Mouse (Mus musculus): ENCODE measurements around the gene Grik5. TPM values are rescaled to one million over a fixed set of nuclear protein-coding genes. Genes with fewer than 3 reads are reported as not detected.

Gene Grik5
- polyA plus RNA-seq, 1 experiment from 2014 or later, result 4.1 TPM

DNA sequence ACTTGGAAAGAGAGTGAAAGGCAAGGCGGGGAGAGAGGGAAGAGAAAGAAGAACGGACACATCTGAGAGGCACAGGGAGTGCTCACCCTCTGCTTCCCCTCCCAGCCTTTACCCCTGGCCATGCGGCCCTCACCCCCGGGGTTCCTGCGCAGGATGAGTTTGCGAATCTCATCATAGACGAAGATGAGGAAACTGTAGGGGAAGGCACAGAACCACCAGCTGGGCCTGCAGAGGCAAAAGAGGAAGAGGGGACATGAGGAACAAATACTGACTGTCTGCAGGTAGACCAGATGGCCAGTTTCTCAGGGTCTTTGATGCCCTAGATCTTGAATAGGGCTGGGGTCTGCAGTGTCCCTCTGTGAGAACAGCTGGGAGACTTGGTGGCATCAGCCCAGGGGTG, 93.4 kb downstream of the Grik5 start:
- H3K9ac ChIP-seq, result no peak overlapping the region
- 77% methylated on average over 7 of the region's 7 CpGs for WGBS
- ATAC-seq (ENCODE audit: extremely low read depth, insufficient number of reproducible peaks, low FRiP score, low TSS enrichment), result no peak
- H3K4me2 ChIP-seq, result no peak overlapping the region
- no peaks in the 10 kb centered on the region for H3K4me1 ChIP-seq
- H3K36me3 ChIP-seq, result no peaks in the 10 kb centered on the region
- H3K27ac ChIP-seq (replicated peaks), result no peak overlapping the region
- H3K4me3 ChIP-seq, result no peak overlapping the region
- 0 out of 2 replicates have a peak, but pooled peaks cover 13% of the 10 kb centered on the region for H3K27me3 ChIP-seq (replicated peaks)
- no peaks in the 10 kb centered on the region for H3K9me3 ChIP-seq

- no peak overlapping the region for H3K4me3 ChIP-seq
- 25% methylated on average over 9 of the region's 9 CpGs for WGBS
- 0 out of 2 replicates have a peak, but pooled peaks cover 10% of the 10 kb centered on the region for H3K27me3 ChIP-seq (replicated peaks)
- no peaks in the 10 kb centered on the region for H3K9me3 ChIP-seq
- H3K9ac ChIP-seq, result no peak overlapping the region
- H3K4me1 ChIP-seq, result peaks cover 10% of the 10 kb centered on the region
- H3K27ac ChIP-seq (replicated peaks), result no peak overlapping the region
- H3K4me2 ChIP-seq, result no peak overlapping the region
- peaks cover 5% of the 10 kb centered on the region for H3K36me3 ChIP-seq
- no peak for ATAC-seq (ENCODE audit: extremely low read depth, insufficient number of reproducible peaks, low FRiP score, low TSS enrichment)
Observed at GRCm38 (mm10) chr7:24974893-24975595, 97.1 kb downstream of the Grik5 start.

GRCm38 (mm10) chr7:24973902-24974301, 98.2 kb downstream of the Grik5 start:
- no peak overlapping the region for H3K9ac ChIP-seq
- H3K36me3 ChIP-seq, result peaks cover 14% of the 10 kb centered on the region
- 0 out of 2 replicates have a peak, but pooled peaks cover 4% of the 10 kb centered on the region for H3K27me3 ChIP-seq (replicated peaks)
- no peak overlapping the region for H3K4me3 ChIP-seq
- no peak overlapping the region for H3K4me2 ChIP-seq
- no peak for ATAC-seq (ENCODE audit: extremely low read depth, insufficient number of reproducible peaks, low FRiP score, low TSS enrichment)
- H3K4me1 ChIP-seq, result peaks cover 10% of the 10 kb centered on the region
- H3K27ac ChIP-seq (replicated peaks), result no peak overlapping the region
- 56% methylated on average over 5 of the region's 5 CpGs for WGBS
- H3K9me3 ChIP-seq, result no peaks in the 10 kb centered on the region

DNA sequence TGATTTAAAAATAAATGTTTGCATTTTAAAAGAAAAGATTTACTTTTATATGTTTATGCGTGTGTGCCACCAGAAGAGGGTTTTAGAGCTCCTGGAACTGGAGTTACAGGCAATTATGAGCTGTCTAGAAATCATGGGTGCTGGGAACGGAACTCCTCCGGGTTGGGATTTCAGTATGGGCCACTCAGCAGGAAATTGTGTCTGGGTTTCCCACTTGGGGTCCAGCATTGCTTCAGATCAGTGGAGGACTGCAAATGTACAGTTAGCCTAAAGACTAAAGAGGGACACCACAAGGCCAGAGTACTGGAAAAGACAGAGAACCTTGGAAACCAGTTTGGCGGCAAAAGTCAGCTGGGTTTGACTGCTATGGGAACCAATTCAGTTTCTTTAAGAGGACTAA, 98.9 kb downstream of the Grik5 start:
- peaks cover 10% of the 10 kb centered on the region for H3K4me1 ChIP-seq
- no peak overlapping the region for H3K27ac ChIP-seq (replicated peaks)
- WGBS, result 85% methylated on average over 4 of the region's 4 CpGs
- H3K4me2 ChIP-seq, result no peak overlapping the region
- peaks cover 14% of the 10 kb centered on the region for H3K36me3 ChIP-seq
- H3K4me3 ChIP-seq, result no peak overlapping the region
- H3K9me3 ChIP-seq, result no peaks in the 10 kb centered on the region
- ATAC-seq (ENCODE audit: extremely low read depth, insufficient number of reproducible peaks, low FRiP score, low TSS enrichment), result no peak
- 0 out of 2 replicates have a peak overlapping the region, but pooled peaks have one; percentile 1 for H3K9ac ChIP-seq
- H3K27me3 ChIP-seq (replicated peaks), result no peaks in the 10 kb centered on the region

- H3K27ac ChIP-seq (replicated peaks), result peak within 1 kb of the TSS; percentile 82
- H3K9me3 ChIP-seq, result no peaks in the 10 kb centered on the region
- H3K27me3 ChIP-seq (replicated peaks), result no peaks in the 10 kb centered on the region
- peak within 1 kb of the TSS; percentile 71 for H3K4me2 ChIP-seq
- peak within 1 kb of the TSS; percentile 70 for H3K4me3 ChIP-seq
- peaks cover 14% of the 10 kb centered on the region for H3K36me3 ChIP-seq
- under 1% methylated on average over 45 of the region's 45 CpGs for WGBS
- ATAC-seq (ENCODE audit: extremely low read depth, insufficient number of reproducible peaks, low FRiP score, low TSS enrichment), result peak; percentile 89
- H3K9ac ChIP-seq, result peak within 1 kb of the TSS; percentile 85
- H3K4me1 ChIP-seq, result peaks cover 10% of the 10 kb centered on the region
Observed at GRCm38 (mm10) chr7:24971972-24972893, 99.9 kb downstream of the Grik5 start, which contains the start of gene Rabac1. TSS of gene Rabac1 (minus strand) at chr7:24972754.

- H3K9ac ChIP-seq, result peak overlapping the region; percentile 85
- H3K27ac ChIP-seq (replicated peaks), result peak overlapping the region; percentile 82
- peaks cover 14% of the 10 kb centered on the region for H3K36me3 ChIP-seq
- H3K4me1 ChIP-seq, result peaks cover 10% of the 10 kb centered on the region
- peak overlapping the region; percentile 71 for H3K4me2 ChIP-seq
- peak overlapping the region; percentile 70 for H3K4me3 ChIP-seq
- H3K9me3 ChIP-seq, result no peaks in the 10 kb centered on the region
- H3K27me3 ChIP-seq (replicated peaks), result no peaks in the 10 kb centered on the region
- ATAC-seq (ENCODE audit: extremely low read depth, insufficient number of reproducible peaks, low FRiP score, low TSS enrichment), result no peak
- WGBS, result 6% methylated on average over 19 of the region's 19 CpGs
Observed at GRCm38 (mm10) chr7:24971261-24971971, 100.7 kb downstream of the Grik5 start.

DNA sequence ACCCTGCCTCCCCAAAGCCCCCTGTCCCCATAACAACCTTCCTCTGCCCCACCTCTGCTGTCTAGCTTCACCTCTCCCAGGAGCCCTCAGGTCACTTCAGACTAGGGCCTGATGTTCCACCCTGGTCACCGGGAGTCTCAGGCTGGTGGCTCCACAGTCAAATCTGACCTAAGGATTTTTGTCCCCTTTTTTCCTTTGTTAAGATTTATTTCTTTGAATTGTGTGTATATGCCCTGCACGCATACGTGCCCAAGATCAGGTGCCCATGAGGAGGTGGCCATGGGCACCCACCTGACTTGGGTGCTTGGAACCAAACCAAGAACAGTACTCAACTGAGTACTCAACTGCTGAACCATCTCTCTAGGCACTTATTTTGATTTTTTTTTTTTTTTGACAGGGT, 101.8 kb downstream of the Grik5 start:
- Histone ChIP-seq H3K27ac (replicated peaks) (no peak overlapping the region), H3K9me3 (no peaks in the 10 kb centered on the region), H3K27me3 (replicated peaks) (no peaks in the 10 kb centered on the region), H3K9ac (no peak overlapping the region), H3K36me3 (peaks cover 14% of the 10 kb centered on the region), H3K4me1 (peaks cover 10% of the 10 kb centered on the region), H3K4me2 (no peak overlapping the region), H3K4me3 (no peak overlapping the region)
- ATAC-seq (ENCODE audit: extremely low read depth, insufficient number of reproducible peaks, low FRiP score, low TSS enrichment), result no peak
- WGBS, result 93% methylated on average over 3 of the region's 3 CpGs

DNA sequence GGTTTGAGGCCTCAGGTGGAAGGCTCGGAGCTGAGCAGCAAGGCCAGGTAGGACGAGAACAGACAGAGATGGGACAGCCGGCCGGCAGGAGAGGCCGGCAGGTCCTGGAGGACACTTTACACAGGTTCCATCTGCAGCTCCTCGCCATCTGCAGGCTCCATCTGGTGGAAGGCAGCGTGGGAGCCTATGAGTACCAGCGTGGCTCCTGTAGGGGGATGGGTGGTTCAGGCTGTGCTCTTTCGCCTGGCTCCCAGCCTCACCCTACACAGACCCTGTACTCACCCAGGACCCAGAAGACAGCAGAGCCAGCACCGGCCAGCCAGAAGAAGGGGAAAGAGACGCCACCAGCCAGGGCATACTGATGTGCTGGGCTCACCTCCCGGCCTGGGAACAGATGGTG, 102.3 kb downstream of the Grik5 start:
- peaks cover 10% of the 10 kb centered on the region for H3K4me1 ChIP-seq
- no peaks in the 10 kb centered on the region for H3K9me3 ChIP-seq
- no peak overlapping the region for H3K4me2 ChIP-seq
- no peak overlapping the region for H3K4me3 ChIP-seq
- H3K36me3 ChIP-seq, result peaks cover 14% of the 10 kb centered on the region
- no peak overlapping the region for H3K9ac ChIP-seq
- H3K27me3 ChIP-seq (replicated peaks), result no peaks in the 10 kb centered on the region
- ATAC-seq (ENCODE audit: extremely low read depth, insufficient number of reproducible peaks, low FRiP score, low TSS enrichment), result no peak
- H3K27ac ChIP-seq (replicated peaks), result no peak overlapping the region
- WGBS, result 68% methylated on average over 12 of the region's 12 CpGs

- H3K9me3 ChIP-seq, result no peaks in the 10 kb centered on the region
- H3K27ac ChIP-seq (replicated peaks), result no peak overlapping the region
- peaks cover 14% of the 10 kb centered on the region for H3K36me3 ChIP-seq
- no peaks in the 10 kb centered on the region for H3K27me3 ChIP-seq (replicated peaks)
- WGBS, result 66% methylated on average over 6 of the region's 6 CpGs
- no peak overlapping the region for H3K4me3 ChIP-seq
- no peak overlapping the region for H3K4me2 ChIP-seq
- H3K9ac ChIP-seq, result no peak overlapping the region
- peaks cover 10% of the 10 kb centered on the region for H3K4me1 ChIP-seq
- no peak for ATAC-seq (ENCODE audit: extremely low read depth, insufficient number of reproducible peaks, low FRiP score, low TSS enrichment)
Observed at GRCm38 (mm10) chr7:24968463-24968862, 103.7 kb downstream of the Grik5 start.

GRCm38 (mm10) chr7:24967966-24968365, 104.2 kb downstream of the Grik5 start:
- Histone ChIP-seq H3K36me3 (peaks cover 14% of the 10 kb centered on the region), H3K27me3 (replicated peaks) (no peaks in the 10 kb centered on the region), H3K4me2 (no peak overlapping the region), H3K9me3 (no peaks in the 10 kb centered on the region), H3K4me1 (peaks cover 10% of the 10 kb centered on the region), H3K4me3 (no peak overlapping the region), H3K27ac (replicated peaks) (no peak overlapping the region), H3K9ac (no peak overlapping the region)
- ATAC-seq (ENCODE audit: extremely low read depth, insufficient number of reproducible peaks, low FRiP score, low TSS enrichment), result no peak
- 80% methylated on average over 8 of the region's 8 CpGs for WGBS

Measured in heart, embryonic 13.5 days (tissue).